Mouse (Mus musculus) heart, postnatal 0 days (tissue): ENCODE data around the gene Pglyrp4. TPM values are rescaled to one million over a fixed set of nuclear protein-coding genes. Genes with fewer than 3 reads are reported as not detected.

Source experiments
- ATAC-seq: fragments of 200-750 bp; cut with Nextera tagmentation; 2 replicates; pipeline ENCODE4 v1.8.0; 2017; ENCODE audit warnings: low read depth, moderate number of reproducible peaks, moderate library complexity; ENCODE audit not compliant: insufficient read depth
- DNase-seq: peaks from one replicate; pipeline ENCODE4 v3.0.0-alpha.2; 2016; ENCODE audit warnings: low spot score
- H3K27ac ChIP-seq: fragments of 300-500 bp; sonication (generic); 2 replicates; pipeline ENCODE4 v1.5.1; 2014; ENCODE audit warnings: low read depth, mild to moderate bottlenecking
- H3K27me3 ChIP-seq: fragments of 300-500 bp; sonication (generic); 2 replicates; pipeline ENCODE4 v1.6.1; 2014; ENCODE audit warnings: low read length, mixed read lengths; ENCODE audit not compliant: control insufficient read depth, insufficient read depth
- H3K36me3 ChIP-seq: fragments of 300-500 bp; sonication (generic); replicated peaks from 2 replicates; pipeline ENCODE4 v1.6.1; 2014; ENCODE audit warnings: low read length, mixed read lengths; ENCODE audit not compliant: control insufficient read depth, insufficient read depth
- H3K4me1 ChIP-seq: fragments of 300-500 bp; sonication (generic); 2 replicates; pipeline ENCODE4 v1.6.1; 2014; ENCODE audit warnings: antibody characterized with exemption; ENCODE audit not compliant: control insufficient read depth, insufficient read depth
- H3K4me2 ChIP-seq: fragments of 300-500 bp; sonication (generic); 2 replicates; pipeline ENCODE4 v1.6.1; 2014; ENCODE audit warnings: low read depth, mild to moderate bottlenecking, low read length, moderate library complexity
- H3K4me3 ChIP-seq: fragments of 300-500 bp; sonication (generic); 2 replicates; pipeline ENCODE4 v1.5.1; 2014; ENCODE audit warnings: low read depth, low read length
- H3K9ac ChIP-seq: fragments of 300-500 bp; sonication (generic); replicated peaks from 2 replicates; pipeline ENCODE4 v1.6.1; 2014; ENCODE audit warnings: low read depth, low read length, mixed read lengths
- H3K9me3 ChIP-seq: fragments of 300-500 bp; sonication (generic); replicated peaks from 2 replicates; pipeline ENCODE4 v1.6.1; 2016; ENCODE audit warnings: low read length; ENCODE audit not compliant: control insufficient read depth
- CTCF ChIP-seq: IDR thresholded peaks from 2 replicates; pipeline ENCODE4 v1.5.1; 2016; ENCODE audit warnings: antibody characterized with exemption, control low read depth, low read depth
- EP300 ChIP-seq: IDR thresholded peaks from 2 replicates; pipeline ENCODE4 v1.6.1; 2016; ENCODE audit warnings: antibody characterized with exemption, low read depth
- WGBS: fragments of 180-500 bp; shearing (Covaris S2); extraction: QIAGEN DNeasy Blood & Tissue Kit; methylation state at CpG from one replicate; pipeline ENCODE4 v1.1.7; 2014; 5-methylcytosine and 5-hydroxymethylcytosine counted together
- polyA plus RNA-seq: library from polyadenylated mRNA; unstranded; fragments of >200 nt; fragmentation: Nextera tagmentation; extraction: Ambion mirVana; gene quantifications from 2 replicates; pipeline ENCODE4 v1.2.1, GENCODE M21; 2015
- total RNA-seq: library from RNA; depleted of rRNA; stranded (reverse); fragments of >200 nt; gene quantifications from 2 replicates; pipeline ENCODE4 v1.2.3, GENCODE M21; 2014; ENCODE audit warnings: low replicate concordance; rRNA removed

Pglyrp4 gene
- total RNA-seq (not detected in 2 replicates), polyA plus RNA-seq (not detected in 2 replicates)

DNA sequence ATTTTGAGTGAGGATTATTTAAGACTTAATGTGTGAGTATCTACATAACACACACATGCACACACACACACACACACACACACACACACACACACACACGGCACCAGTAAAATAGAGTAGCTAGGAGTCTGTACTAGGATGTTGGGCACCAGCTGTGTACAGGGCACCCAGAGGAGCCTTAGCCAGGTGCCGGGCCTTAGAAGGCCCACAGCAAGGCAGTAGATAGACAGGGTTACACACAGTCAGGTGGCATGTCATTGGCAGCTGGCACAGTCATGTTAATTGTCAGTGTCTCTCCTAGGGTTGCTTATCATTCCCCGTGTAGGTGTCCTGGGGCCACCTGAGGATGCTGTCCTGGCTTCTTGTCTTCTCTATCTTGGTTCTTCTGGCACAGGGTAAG lies at the start of gene Pglyrp4:
Gene Pglyrp4, plus strand, starts transcription at position 301 of the 400 bp plus-strand sequence.
- H3K4me3 ChIP-seq = no peak within 1 kb of the TSS
- no peaks in the 10 kb centered on the region for H3K27me3 ChIP-seq
- TF ChIP-seq EP300 = no peak
- no peak for TF ChIP-seq CTCF
- no peak within 1 kb of the TSS for H3K4me2 ChIP-seq
- ATAC-seq (no peak), DNase-seq (no peak)
- WGBS = 68% methylated on average over 3 of the region's 3 CpGs
- no peaks in the 10 kb centered on the region for H3K4me1 ChIP-seq
- H3K9ac ChIP-seq = no peak within 1 kb of the TSS
- no peak within 1 kb of the TSS for H3K27ac ChIP-seq
- H3K9me3 ChIP-seq = no peaks in the 10 kb centered on the region
- no peaks in the 10 kb centered on the region for H3K36me3 ChIP-seq

DNA sequence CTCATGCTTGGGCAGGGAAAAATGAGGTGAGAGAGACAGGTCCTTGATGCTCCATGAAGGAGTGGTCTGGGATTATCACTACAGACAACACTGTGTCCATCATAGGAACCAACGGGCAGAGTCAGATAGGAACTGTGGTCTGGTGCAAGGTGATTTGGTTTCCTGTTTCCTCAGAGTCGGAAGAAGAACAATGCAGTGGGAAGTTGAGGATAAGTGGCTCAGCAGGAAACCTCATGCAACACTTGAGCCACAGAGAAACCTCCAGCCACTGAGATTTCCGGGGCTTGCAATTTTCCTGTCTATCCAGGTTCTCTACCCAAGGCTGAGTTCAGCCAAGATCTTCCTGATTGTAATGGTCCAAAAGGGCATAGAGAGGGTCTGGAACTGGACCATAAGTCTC lies 48.0 kb upstream of the Pglyrp4 start:
- ATAC-seq (no peak), DNase-seq (no peak)
- Histone ChIP-seq H3K9me3 (no peaks in the 10 kb centered on the region), H3K27me3 (no peaks in the 10 kb centered on the region), H3K27ac (no peak overlapping the region), H3K36me3 (no peaks in the 10 kb centered on the region), H3K4me1 (no peaks in the 10 kb centered on the region), H3K4me3 (no peak overlapping the region), H3K4me2 (no peak overlapping the region), H3K9ac (no peak overlapping the region)
- TF ChIP-seq CTCF (no peak), EP300 (no peak)
- 35% methylated on average over 3 of the region's 3 CpGs for WGBS

DNA sequence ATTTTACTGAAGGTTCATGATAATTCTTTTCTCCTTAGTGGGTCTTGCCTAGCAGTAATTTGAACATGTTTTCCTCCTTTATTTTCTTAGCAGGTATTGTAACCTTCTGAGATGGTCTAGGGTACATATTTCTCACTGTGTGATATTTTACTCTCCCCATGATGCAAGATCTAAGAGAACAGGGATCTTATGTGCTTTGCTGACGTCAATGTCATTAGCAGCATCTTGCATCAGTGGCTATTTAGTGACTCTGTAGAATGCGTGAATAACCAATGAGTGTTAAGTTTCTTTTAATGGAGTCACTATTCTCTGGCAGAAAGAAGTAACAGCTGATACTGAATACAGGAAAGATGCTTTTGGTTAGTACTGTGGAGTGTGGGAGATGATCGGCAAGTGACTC lies 42.8 kb upstream of the Pglyrp4 start:
- Histone ChIP-seq H3K4me2 (no peak overlapping the region), H3K36me3 (no peaks in the 10 kb centered on the region), H3K27ac (no peak overlapping the region), H3K27me3 (no peaks in the 10 kb centered on the region), H3K4me1 (no peaks in the 10 kb centered on the region), H3K4me3 (no peak overlapping the region), H3K9me3 (no peaks in the 10 kb centered on the region), H3K9ac (no peak overlapping the region)
- DNase-seq (no peak), ATAC-seq (no peak)
- 87% methylated on average over 3 of the region's 3 CpGs for WGBS
- TF ChIP-seq EP300 (no peak), CTCF (no peak)

DNA sequence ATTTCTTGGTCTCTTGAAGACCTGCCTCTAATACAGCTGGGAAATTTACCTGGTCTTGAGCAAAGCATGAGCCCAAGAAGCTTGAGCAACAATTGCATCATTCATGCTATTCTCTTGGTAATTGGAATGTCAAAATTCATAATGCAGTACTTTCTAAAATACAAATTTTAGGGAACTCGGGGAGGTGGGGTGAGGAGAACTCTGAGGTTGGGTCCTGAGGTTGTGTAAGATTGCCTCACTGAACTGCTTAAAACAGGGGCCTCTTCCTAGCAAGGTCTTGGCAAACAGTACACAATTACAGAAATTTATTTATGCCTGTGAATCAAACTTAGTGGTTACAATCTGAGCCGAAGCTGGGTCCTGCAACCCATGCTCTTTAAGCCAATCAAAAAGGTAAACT lies 39.9 kb upstream of the Pglyrp4 start:
- no peak for ATAC-seq
- H3K4me1 ChIP-seq = no peaks in the 10 kb centered on the region
- no peak overlapping the region for H3K9ac ChIP-seq
- H3K9me3 ChIP-seq = no peaks in the 10 kb centered on the region
- no peak for DNase-seq
- no peak overlapping the region for H3K4me3 ChIP-seq
- H3K36me3 ChIP-seq = no peaks in the 10 kb centered on the region
- no peak for TF ChIP-seq EP300
- no peak for TF ChIP-seq CTCF
- H3K4me2 ChIP-seq = no peak overlapping the region
- WGBS = 77% methylated on average over 2 of the region's 2 CpGs
- no peaks in the 10 kb centered on the region for H3K27me3 ChIP-seq
- no peak overlapping the region for H3K27ac ChIP-seq

DNA sequence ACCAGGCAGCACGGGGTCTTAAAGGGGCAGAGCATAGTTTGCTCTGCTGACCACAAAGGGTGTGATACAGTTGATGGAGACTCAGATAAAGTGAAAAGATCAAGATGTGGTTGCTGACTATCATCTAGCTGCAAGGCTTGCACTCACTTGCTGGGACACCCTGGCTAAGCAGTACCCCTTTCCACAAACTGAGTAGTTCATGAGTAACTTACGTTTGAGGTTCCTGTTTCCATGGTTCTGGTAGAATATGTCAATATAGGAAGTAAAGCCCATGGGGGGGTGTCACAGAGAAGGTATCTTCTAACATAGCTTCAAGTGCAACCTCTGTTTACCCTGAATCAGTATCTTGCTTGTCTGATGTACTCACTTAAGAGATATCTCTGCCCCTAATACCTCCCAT lies 33.2 kb upstream of the Pglyrp4 start:
- Histone ChIP-seq H3K9ac (no peak overlapping the region), H3K4me1 (no peaks in the 10 kb centered on the region), H3K4me2 (no peak overlapping the region), H3K27me3 (no peaks in the 10 kb centered on the region), H3K36me3 (no peaks in the 10 kb centered on the region), H3K4me3 (no peak overlapping the region), H3K9me3 (no peaks in the 10 kb centered on the region), H3K27ac (no peak overlapping the region)
- DNase-seq = no peak
- ATAC-seq = no peak
- 70% methylated on average over 2 of the region's 2 CpGs for WGBS
- no peak for TF ChIP-seq EP300

- ATAC-seq (no peak), DNase-seq (no peak)
- Histone ChIP-seq H3K4me2 (no peak within 1 kb of the TSS), H3K27ac (no peak within 1 kb of the TSS), H3K4me3 (no peak within 1 kb of the TSS), H3K27me3 (no peaks in the 10 kb centered on the region), H3K9me3 (no peaks in the 10 kb centered on the region), H3K4me1 (no peaks in the 10 kb centered on the region), H3K36me3 (no peaks in the 10 kb centered on the region), H3K9ac (no peak within 1 kb of the TSS)
- WGBS = 55% methylated on average over 3 of the region's 3 CpGs
- TF ChIP-seq EP300 = no peak
- TF ChIP-seq CTCF = no peak
These were observed 31.1 kb upstream of the Pglyrp4 start, which contains the start of gene S100a9 for GRCm38 (mm10) chr3:90695613-90696012. S100a9 (minus strand) TSS chr3:90695721.
